Mouse (Mus musculus) ES-E14 (cell line): ENCODE results near the gene Nab2.

Experiments
- MAFK ChIP-seq: IDR thresholded peaks from 2 replicates; pipeline ENCODE4 v1.6.1; 2014; ENCODE audit warnings: mild to moderate bottlenecking, low read depth, low read length, inconsistent platforms; ENCODE audit not compliant: insufficient read depth
- ZC3H11A ChIP-seq: IDR thresholded peaks from 2 replicates; pipeline ENCODE4 v1.6.1; 2012; ENCODE audit warnings: low read depth, mild to moderate bottlenecking, inconsistent platforms, low read length, borderline replicate concordance
- ZNF384 ChIP-seq: IDR thresholded peaks from 2 replicates; pipeline ENCODE4 v1.6.1; 2012; ENCODE audit warnings: low read depth, low read length, inconsistent platforms

DNA sequence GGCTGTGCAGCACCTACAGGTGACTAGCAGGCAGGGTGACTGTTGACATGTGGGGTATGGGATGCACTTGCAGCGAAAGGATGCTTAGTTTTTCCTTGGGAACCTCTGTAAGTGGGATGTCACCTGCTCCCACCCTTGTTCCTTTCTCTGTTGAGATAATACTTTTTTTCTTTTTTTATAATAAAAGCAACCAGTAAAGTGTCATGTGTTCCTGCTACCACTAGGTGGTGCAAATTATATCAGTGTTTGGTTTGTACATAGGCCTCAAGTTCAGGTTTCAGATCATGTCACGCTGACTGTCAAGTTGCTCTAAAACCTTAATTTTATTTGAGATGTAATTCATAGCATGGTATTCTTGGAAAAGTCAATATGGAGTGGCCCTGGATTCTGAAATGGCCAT, 26.3 kb upstream of the Nab2 start:
- TF ChIP-seq ZC3H11A, result no peak
- peak; percentile 82 for TF ChIP-seq ZNF384
- no peak for TF ChIP-seq MAFK
